Mouse (Mus musculus) adrenal gland, postnatal 36 days (tissue): Measurements from ENCODE around the gene Nmrk1. TPM values are rescaled to one million over a fixed set of nuclear protein-coding genes. Genes with fewer than 3 reads are reported as not detected.
"Not testable (repeated sequence)": the region's sequence is repeated elsewhere in the genome, so short reads cannot be mapped to it uniquely, and the experiment has no call there.

ENCODE experiments used
- DNase-seq, 2 experiments: peaks; one replicate each; pipeline ENCODE4 v3.0.0; 2021; ENCODE audit warnings: mixed read lengths in 1 of 2
- long read RNA-seq, 2 experiments: library from polyadenylated mRNA; stranded (forward); transcript quantifications; one replicate each; pipeline ENCODE4 v2.0.0; 2021; ENCODE audit warnings: borderline sequencing depth in 2 of 2
- total RNA-seq, 2 experiments: library from RNA; stranded (reverse); gene quantifications; 2 replicates each; pipeline ENCODE4 v1.2.3; 2021

The Nmrk1 gene
- total RNA-seq, result 10 to 100 TPM in 1 of 2 experiments, 1 to 10 TPM in 1; 9.0 to 17.7 TPM
- long read RNA-seq, experiment 1, transcript Nmrk1-206 (9 exons, 1,940 nt), result major isoform, 13 of 19 reads
- long read RNA-seq, experiment 1, partial matches to known transcripts, result 2 of 19 reads
- long read RNA-seq, experiment 1, other reads (novel, unspliced or antisense), result 3 of 19 reads
- long read RNA-seq, experiment 2, partial matches to known transcripts, result 0 of 4 reads
- long read RNA-seq, experiment 2, other reads (novel, unspliced or antisense), result 3 of 4 reads

DNA sequence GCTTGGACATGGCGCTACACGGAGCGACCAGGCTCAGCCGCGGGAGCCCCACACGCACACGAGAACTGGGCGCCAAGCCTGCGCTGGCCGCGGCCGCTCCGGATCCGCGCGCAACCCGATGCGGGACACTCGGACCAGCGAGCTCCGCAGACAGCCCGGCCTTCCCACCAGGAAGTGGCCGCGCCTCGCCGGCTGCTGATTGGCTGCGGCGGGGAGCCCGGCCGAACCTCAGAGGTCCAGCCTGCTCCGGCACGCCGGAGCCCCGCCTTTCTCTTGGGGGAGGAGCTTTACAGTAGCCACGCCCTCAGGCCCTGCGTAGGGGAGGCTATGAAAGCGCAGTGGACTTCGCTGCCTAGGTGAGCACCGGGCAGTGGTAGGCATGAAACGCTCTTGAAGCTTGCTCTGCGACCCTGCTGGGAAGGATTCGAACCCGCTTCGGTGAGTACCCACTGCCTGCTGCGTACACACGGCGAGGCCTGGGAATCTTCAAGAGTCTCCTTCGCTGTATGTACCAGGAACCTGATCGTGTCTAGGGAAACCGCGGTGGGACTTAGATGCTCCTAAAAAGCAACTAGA is at the start of gene Nmrk1, which contains the start of gene Ostf1:
Nmrk1 (plus strand) TSS at position 307 of the 576 bp plus-strand sequence.
Ostf1 (minus strand) TSS at position 180 of the 576 bp plus-strand sequence.
- peak; percentile 99 for DNase-seq

DNA sequence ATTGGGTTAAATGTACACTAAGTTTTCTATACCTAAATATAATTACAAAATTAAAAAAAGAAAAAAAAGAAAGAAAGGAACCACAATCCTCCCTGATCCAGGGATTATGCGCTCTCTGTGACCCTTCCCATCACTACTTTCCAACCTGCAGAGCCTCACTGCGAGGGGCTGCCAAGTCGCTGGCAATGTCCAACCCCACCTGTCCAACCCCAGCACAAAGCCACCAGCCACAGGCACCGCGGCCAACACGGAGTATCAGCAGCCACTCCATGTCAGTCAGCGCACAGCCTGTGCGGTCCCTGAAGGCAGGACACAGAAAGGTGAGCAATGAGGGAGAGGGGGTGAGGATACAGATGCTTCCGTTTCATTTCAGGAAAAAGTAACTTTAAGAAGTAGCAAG is 49.5 kb upstream of the Nmrk1 start:
- no peak for DNase-seq

DNA sequence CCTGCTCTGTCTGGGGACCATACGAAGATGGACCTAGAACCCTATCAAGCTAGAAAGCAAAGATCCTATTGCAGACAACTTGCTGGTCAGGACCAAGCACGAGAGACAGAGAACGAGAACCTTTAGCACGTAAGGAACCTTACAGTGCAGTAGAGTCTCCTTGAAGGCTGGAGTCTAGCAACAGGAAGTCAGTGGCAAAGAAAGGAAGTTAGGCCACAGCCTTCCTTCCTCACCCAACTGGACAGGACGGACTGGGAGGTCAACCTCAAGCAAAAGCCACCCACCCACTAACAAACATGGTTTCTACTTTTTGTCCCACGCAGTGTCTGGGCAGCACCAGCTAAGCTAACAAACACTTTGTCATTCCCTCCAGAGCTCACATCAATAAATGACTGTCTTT is 48.9 kb upstream of the Nmrk1 start:
- DNase-seq, result no peak

DNA sequence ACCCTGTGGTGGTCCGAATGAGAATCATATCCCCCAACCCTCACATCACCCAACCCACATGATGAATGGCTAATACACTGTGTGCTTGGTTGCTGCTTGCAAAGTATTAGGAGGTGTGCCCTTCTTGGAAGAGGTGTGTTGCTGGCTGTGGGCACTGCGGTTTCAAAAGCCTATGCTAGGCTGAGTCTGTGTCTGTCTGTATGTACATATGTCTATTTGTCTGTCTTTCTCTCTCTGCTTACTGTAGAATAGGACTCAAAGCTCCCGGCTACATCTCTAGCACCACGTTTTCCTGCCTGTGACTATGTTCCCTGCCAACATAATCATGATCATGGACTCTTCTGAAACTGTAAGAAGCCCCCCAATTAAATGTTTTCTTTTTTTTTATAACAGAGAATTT is 48.0 kb upstream of the Nmrk1 start:
- DNase-seq, result no peak

DNA sequence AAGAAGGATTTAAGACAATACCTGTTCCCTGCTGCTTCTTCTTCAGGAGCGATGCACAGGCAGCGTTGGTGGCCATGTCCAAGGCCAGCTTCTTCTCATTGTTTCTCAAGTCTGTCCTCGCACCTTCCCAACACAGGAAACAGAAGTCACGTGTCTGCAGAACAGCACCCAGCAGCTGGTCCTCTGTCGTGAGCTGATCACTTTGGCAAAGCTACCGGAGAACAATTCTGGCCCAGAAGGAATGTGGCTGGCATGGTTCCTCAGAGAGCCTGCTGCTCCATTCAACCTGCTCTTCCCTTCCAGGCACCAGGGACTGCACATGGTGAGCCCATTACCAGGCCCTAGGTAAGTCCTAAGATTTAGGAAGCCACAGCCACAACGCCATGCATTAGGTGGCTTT is 47.1 kb upstream of the Nmrk1 start:
- DNase-seq, result no peak

DNA sequence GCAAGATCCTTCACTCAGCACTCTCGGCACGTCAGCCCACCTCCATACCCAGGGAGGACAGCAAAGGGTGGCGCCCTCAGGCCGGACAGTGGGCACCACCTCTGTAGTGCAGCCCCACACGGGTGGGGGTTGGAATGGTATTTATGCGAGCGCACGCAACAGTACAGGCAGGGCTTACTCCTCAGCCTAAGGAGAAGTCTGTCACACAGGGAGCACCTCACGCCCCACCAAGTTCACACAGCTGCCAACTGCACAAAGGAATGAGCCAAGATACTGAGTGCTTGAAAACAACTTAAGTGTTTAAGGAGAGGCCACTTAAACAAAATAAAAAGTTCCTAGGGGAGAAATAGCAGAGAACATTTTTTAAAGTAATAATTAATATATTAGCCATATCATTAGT is 44.6 kb upstream of the Nmrk1 start:
- no peak for DNase-seq

DNA sequence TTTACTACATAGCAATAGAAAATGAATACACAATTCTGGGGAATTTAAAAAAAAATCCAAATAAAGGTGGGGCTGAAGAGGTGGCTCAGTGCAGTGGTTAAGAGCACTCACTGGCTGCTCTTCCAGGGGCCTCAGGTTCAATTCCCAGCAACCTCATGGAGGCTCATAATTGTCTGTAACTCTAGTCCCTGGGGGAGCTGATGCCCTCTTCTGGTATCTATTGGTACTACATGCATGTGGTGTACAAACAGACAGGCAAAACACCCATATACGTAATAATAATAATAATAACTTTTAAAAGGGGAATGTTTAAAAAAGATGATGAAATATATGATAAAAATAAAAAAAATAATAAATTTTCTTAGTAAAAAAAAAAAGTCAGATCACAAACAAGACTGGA is 43.5 kb upstream of the Nmrk1 start:
- DNase-seq, result no peak

DNA sequence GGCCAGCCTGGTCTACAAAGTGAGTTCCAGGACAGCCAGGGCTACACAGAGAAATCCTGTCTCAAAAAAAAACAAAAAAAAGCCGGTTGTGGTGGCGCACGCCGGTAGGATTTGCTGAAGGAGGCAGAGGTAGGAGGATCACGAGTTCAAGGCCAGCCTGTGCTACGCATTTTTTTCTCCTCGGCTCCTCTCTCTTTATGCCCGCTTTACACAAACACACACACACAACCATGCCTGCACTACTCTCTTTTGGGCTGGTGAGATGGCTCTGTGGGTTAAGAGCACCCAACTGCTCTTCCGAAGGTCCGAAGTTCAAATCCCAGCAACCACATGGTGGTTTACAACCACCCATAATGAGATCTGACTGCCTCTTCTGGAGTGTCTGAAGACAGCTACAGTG is 42.9 kb upstream of the Nmrk1 start:
- not testable (repeated sequence) for DNase-seq

DNA sequence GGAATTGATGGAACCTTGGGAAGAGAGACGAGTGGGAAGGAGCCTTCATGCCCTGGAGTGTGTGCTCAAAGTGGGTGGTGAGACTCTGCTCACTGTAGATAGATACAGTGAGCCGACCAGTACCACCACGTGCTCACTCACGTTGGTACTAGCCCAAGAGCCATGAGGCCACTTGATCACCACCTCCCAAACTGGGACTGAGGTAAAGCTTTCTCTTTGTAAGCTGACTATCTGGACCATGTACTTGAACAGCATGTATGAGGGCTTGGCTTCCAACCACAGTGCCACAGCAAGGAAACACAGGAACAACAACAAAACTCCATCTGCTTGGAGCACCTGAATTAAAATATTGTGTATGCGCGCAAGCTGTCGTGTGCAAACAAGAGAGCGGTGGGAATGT is 42.5 kb upstream of the Nmrk1 start:
- no peak for DNase-seq

DNA sequence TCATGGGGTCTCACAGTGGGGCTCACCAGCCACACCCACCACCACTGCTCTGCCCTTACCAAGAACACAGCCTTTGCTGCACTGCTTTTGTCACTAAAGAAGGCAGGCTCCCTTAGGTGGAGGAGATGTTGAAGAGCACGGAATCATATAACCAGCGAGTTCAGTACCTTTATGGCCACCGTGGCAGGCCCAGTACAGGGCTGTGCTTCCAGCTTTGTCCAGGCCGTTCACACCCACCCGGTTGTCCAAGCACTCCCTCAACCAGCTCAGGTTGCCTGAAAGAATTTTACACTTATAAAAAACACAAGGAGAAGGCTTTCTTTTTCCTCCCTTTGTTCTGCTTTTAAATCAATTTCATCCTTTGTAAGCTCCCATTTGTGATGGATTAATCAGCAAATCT is 41.5 kb upstream of the Nmrk1 start:
- no peak for DNase-seq

DNA sequence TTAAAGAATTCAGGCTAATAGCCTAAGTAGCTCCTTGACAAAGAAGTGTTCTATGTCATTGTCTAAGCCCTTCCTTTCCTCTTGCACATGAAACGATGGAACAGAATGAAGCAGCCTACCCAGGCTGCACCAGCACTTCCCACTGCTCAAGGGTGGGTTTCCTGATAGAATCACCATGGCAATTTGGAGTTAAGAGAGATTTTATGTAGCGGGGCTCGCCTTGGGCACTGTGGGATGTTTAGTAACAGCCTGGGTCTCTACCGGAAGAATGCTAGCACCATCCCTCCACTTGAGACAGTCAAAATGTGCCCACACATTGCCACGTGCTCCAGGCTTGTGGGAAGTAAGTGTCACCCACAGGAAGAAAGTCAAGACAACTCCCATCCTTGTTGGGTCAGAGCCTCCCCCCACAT is 40.8 kb upstream of the Nmrk1 start:
- no peak for DNase-seq

DNA sequence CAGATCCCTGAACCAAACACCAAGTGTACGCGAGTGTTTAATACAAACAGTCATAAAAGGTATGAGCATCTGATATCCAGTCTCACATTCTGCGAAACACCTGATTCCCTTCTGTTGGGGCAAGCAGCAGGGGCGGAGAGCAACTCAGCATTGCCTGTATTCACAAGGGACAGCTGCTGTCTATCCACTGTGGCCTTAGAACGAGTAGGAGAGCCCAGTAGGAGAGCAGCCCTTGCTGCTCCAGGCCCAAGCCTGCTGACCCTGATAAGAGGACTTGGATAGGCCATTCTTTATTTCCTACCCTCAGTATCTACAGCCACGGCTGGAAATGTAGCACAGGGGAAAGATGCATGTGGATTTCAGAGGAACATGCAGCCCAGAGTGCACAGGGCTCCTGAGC is 38.8 kb upstream of the Nmrk1 start:
- DNase-seq, result no peak

DNA sequence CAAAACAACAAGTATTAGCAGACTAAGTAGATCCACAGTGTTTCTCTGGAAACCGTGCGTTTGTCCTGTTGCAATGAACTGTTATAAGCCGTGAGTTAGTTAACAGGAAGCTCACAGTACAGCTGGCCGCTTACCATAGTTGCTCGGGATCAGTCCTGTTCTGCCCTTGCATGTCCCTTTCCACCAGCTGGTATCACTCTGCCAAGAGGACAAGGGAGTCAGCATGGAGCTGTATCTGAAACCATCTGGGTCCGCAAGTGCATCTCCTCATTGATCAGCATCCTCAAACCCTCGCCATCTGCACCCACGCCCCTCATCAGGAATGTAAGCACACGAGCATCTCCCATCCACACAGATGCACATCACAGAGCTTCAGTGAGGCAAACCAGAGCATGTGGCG is 38.0 kb upstream of the Nmrk1 start:
- DNase-seq, result no peak

DNA sequence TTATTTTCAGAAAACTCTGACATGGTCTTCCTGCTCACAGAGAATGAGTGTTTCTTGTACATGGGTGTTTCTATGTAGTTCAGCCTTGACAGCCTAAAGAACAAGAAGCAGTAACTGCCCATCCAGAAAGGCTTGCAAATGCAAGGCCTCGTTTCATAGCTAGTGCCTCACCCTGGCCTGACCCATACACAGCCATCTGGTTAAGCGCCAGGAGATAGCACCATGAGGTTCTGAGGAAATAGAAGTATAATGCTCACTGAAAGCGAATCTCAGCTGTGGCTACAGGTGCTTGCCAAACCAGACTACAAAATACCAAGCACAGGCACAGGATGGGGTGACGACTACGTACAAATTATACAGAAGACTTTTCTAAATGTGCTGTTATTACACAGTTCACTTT is 34.9 kb upstream of the Nmrk1 start:
- no peak for DNase-seq

DNA sequence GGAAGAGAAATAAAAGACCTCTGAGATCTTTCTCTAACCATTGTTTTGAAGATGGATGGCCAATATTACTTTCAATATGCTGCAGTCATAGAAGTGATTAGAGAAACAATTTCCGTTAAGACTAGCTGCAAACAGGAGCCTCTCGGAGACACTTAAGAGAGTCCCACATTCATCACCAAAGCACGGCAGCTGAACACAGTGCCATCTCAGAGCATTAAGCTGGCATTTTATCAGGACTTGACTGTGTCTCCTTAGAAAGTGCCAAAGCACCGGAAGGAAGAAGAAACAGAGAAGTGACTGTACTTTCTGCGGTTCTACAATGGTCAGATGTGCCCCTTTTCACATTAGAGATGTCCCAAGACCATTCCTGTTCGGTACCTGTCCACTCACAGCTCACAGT is 34.0 kb upstream of the Nmrk1 start:
- DNase-seq, result no peak

DNA sequence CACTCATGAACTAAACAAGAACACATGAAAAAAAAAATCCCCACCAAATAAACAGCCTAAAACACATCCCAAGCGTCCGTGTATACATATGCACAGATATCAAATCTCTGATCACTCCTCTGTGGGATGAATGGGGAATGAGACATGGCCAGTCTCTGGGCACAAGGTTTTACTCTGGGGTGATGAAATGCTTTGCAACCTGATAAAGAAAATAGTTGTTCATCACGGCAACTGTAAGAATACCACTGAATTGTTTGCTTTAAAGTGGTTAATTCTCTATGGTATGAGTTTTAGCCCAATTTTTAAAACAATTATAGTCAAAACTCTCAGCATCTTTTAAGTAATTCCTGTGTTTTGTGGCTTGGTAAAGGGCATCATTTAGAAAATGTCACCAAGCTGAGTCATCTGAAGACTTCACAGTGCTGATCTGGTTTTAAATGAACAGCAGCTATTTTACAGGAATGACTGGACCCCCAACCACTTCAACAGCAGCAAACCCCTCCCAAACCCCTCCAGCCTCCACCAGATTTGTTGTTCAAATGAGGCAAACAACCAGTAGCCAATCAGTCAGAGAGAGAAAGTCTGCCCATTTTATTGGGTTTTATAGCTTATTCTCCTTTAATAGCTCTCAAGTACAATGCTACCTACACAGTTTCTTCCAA is 33.4 kb upstream of the Nmrk1 start:
- no peak for DNase-seq

DNA sequence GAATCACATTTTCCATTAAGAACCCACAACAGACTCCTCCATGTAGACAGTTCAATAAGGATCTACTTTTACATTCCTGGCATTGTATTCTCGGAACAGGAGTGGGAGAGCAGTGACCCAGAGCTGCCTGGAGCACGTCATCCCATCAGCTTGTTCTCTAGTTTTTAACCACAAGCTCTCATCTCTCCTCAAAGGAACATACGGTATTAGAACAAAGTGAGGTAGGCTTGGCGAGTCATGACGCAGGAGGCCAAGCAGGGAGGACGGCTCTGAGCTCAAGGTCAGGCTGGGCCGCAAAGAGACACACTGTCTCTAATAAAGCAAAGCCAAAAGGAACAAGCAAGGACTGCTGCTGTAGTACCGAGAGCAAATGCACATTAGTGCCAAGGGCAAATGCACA is 32.7 kb upstream of the Nmrk1 start:
- peak; percentile 74 for DNase-seq

DNA sequence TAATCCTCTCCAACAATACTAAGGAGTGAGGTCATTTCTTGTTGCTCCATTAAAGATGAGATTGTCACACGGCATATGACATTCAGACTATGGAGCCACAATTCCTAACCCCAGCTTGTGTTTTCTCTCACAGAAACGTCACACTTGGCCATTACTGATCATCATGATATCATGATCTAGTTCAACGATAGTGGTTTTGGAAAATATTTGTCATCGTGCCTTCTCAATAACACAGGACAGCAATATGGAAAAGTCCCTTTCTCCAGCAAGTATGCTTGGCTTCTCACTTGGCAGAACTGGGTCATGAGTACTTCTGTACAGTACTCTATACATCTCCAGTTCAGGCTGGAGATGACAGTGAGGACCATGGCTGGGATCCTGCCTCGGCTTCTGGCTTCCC is 32.1 kb upstream of the Nmrk1 start:
- DNase-seq, result no peak

DNA sequence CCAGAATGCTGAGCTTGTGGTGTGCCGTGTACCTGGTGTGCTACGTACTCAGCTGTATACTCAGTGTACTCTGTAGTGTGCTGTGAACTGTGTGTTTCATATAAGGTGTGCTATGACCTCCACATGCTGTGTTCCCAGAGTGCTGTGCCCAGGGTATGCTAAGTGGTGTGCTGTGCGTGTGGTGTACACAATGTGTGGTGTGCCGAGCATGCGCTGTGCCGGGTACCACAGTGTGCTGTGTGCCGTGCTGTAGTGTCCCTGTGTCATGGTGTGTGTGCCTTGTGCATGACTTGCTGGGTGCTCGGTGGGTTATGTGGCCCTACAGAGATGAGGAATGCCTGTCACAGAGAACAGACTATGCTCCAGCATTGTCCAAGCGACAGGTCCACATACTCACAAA is 31.1 kb upstream of the Nmrk1 start:
- DNase-seq, result no peak

DNA sequence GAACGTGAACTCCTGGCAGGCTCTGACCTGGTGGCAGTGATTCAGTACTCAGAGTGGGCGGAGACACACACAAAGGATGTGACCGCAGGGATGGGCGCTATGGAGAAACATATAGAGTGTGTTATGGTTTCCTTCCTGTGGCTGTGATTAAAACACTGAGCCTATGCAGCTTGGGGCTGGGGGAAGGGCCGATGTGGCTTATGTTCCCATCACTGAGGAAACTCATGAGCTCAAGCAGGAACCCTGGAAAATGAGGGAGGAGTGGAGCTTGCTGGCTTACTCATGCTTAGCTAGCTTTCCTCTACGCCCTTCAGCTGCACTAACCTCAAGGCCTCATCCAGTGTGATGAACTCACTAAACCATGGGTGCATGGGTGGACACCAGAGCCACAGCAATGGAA is 28.7 kb upstream of the Nmrk1 start:
- peak; percentile 61 to 62 for DNase-seq

DNA sequence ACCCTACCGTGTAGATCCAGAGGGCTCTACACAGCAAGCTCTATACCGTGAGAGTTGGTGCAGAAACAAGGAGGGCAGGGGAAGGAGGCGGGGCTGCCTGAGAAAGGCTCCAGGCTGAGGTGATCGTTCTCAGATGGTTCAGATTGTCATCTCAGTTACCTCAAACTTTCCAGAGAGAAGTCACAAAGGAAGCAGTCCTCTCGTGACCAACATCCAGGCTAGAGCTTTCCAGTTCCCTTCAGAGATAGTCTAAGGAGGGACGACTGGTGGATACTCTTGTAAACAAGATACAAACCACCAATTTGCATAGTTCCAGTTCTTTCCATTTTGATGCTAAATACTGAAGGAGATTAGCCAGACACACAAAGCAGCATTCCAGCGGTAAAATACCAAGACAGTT is 23.8 kb upstream of the Nmrk1 start:
- no peak for DNase-seq

DNA sequence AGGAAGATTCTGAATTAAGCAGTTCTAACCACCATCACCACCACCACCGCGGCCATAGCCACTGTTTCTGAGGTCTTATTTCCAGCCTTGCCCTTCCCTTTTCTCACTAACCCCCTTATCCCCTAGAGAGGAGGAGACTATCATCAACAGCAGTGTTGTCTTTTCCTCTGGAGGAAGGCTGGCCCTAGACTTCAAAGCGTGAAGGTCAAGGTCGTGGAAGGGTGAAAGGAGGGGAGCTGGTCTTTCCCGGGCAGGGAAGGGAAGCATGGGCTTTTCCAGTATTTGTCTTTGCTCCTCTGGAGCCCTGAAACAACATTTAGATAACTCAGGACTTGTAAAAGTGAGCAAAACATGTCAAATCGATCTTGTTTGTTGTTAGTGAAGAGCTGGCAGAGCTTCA is 22.8 kb upstream of the Nmrk1 start:
- DNase-seq, result peak; percentile 59 to 69

DNA sequence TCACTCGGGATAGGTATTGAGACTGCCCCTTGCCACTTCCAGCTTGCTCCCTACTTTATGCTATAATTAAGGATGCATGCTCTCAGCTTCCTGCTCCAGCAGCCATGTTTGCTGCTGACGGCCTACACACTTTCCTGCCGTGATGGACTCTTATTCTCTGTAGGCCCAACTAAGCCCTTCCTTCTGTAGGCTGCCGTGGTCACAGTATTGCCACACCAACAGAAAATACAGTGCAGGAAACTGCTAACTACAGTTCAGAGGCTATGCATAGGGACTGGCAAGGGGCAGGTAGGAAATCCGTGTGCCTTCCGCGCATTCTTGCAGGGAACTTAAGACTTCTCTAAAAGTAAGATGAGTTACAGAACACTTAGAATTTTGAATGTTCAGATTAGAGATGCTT is 17.4 kb upstream of the Nmrk1 start:
- DNase-seq, result no peak

DNA sequence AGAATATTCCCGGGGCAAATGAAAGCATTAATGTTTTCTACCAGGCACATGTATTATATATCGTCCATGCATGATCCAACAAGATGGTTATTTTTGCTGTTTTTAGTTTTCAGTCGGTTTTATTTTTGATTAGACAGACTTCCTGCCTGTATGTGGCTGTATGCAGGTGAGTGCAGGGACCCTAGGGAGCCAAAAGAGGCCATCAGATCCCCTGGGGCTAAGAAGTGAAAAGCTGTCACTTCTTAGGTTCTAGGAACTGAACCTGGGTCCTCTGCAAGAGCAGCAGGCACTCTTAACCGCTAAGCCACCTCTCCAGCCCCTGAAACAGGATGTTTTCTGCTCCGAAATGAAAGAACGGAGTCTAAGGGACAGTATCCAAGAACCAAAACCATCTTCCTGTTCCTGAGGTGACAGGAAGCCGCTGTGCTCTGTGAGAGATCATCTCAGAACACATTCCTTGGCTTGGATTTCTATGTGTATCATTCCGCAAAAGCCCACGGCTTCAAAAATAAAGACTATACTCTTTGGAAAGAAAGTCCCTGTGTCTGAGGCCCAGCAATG is 16.0 kb upstream of the Nmrk1 start:
- DNase-seq, result no peak
